Mouse (Mus musculus): ENCODE data around the gene Slc35a1. TPM values are rescaled to one million over a fixed set of nuclear protein-coding genes. Genes with fewer than 3 reads are reported as not detected.

Slc35a1 gene
- polyA plus RNA-seq, 1 experiment from 2014 or later, result 27.0 TPM

GRCm38 (mm10) chr4:34639745-34640364, 47.4 kb downstream of the Slc35a1 start:
- Histone ChIP-seq H3K4me3 (ENCODE audit: low read depth, low read length) (no peak overlapping the region), H3K36me3 (ENCODE audit: control insufficient read depth, insufficient read depth) (peaks cover 21% of the 10 kb centered on the region), H3K27ac (ENCODE audit: low read depth, low read length) (no peak overlapping the region), H3K4me2 (replicated peaks; ENCODE audit: low read depth) (no peak overlapping the region), H3K4me1 (replicated peaks; ENCODE audit: control insufficient read depth, insufficient read depth, low read length) (no peaks in the 10 kb centered on the region), H3K27me3 (replicated peaks; ENCODE audit: control insufficient read depth, insufficient read depth, low read length) (no peaks in the 10 kb centered on the region), H3K9ac (ENCODE audit: low read depth, low read length) (no peak overlapping the region), H3K9me3 (ENCODE audit: control insufficient read depth) (no peaks in the 10 kb centered on the region)
- 84% methylated on average over 5 of the region's 5 CpGs for WGBS
- ATAC-seq, result no peak
- TF ChIP-seq CTCF (IDR thresholded peaks at IDR 0.05; ENCODE audit: low read depth), result no peak

GRCm38 (mm10) chr4:34637851-34638250, 49.4 kb downstream of the Slc35a1 start:
- Histone ChIP-seq H3K36me3 (ENCODE audit: control insufficient read depth, insufficient read depth) (peaks cover 24% of the 10 kb centered on the region), H3K9me3 (ENCODE audit: control insufficient read depth) (no peaks in the 10 kb centered on the region), H3K4me1 (replicated peaks; ENCODE audit: control insufficient read depth, insufficient read depth, low read length) (no peaks in the 10 kb centered on the region), H3K27ac (ENCODE audit: low read depth, low read length) (no peak overlapping the region), H3K27me3 (replicated peaks; ENCODE audit: control insufficient read depth, insufficient read depth, low read length) (no peaks in the 10 kb centered on the region), H3K4me2 (replicated peaks; ENCODE audit: low read depth) (no peak overlapping the region), H3K9ac (ENCODE audit: low read depth, low read length) (no peak overlapping the region), H3K4me3 (ENCODE audit: low read depth, low read length) (no peak overlapping the region)
- no peak for TF ChIP-seq CTCF (IDR thresholded peaks at IDR 0.05; ENCODE audit: low read depth)
- no peak for ATAC-seq
- 81% methylated on average over 4 of the region's 4 CpGs for WGBS

DNA sequence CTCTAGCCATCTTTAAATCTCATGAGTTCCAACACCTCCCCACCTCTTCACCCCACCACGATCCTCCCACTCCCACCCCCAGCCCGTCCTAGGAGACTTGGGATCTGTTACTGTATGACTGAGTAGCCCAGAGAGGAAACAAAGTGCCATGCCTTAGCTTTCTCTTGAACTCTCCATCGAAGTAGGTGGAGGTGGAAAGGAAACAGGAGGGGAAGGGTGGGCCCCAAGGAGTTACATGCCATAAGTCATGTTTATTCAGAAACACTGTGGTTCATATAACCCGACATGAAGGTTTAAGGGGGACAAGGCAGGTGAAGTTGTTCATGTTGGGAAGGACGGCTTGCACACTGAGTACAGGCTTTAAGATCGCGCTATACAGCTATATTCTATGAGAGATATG, 49.9 kb downstream of the Slc35a1 start:
- H3K27ac ChIP-seq (ENCODE audit: low read depth, low read length), result no peak overlapping the region
- no peaks in the 10 kb centered on the region for H3K9me3 ChIP-seq (ENCODE audit: control insufficient read depth)
- H3K9ac ChIP-seq (ENCODE audit: low read depth, low read length), result no peak overlapping the region
- no peak overlapping the region for H3K4me2 ChIP-seq (replicated peaks; ENCODE audit: low read depth)
- no peak for ATAC-seq
- H3K4me1 ChIP-seq (replicated peaks; ENCODE audit: control insufficient read depth, insufficient read depth, low read length), result no peaks in the 10 kb centered on the region
- no peak overlapping the region for H3K4me3 ChIP-seq (ENCODE audit: low read depth, low read length)
- TF ChIP-seq CTCF (IDR thresholded peaks at IDR 0.05; ENCODE audit: low read depth), result no peak
- 91% methylated on average over 7 of the region's 7 CpGs for WGBS
- peaks cover 23% of the 10 kb centered on the region for H3K36me3 ChIP-seq (ENCODE audit: control insufficient read depth, insufficient read depth)
- H3K27me3 ChIP-seq (replicated peaks; ENCODE audit: control insufficient read depth, insufficient read depth, low read length), result no peaks in the 10 kb centered on the region

GRCm38 (mm10) chr4:34636036-34636435, 51.2 kb downstream of the Slc35a1 start:
- no peak for ATAC-seq
- no peak overlapping the region for H3K9ac ChIP-seq (ENCODE audit: low read depth, low read length)
- H3K36me3 ChIP-seq (ENCODE audit: control insufficient read depth, insufficient read depth), result peaks cover 32% of the 10 kb centered on the region
- H3K27ac ChIP-seq (ENCODE audit: low read depth, low read length), result no peak overlapping the region
- H3K9me3 ChIP-seq (ENCODE audit: control insufficient read depth), result no peaks in the 10 kb centered on the region
- no peaks in the 10 kb centered on the region for H3K4me1 ChIP-seq (replicated peaks; ENCODE audit: control insufficient read depth, insufficient read depth, low read length)
- H3K4me2 ChIP-seq (replicated peaks; ENCODE audit: low read depth), result no peak overlapping the region
- TF ChIP-seq CTCF (IDR thresholded peaks at IDR 0.05; ENCODE audit: low read depth), result no peak
- H3K27me3 ChIP-seq (replicated peaks; ENCODE audit: control insufficient read depth, insufficient read depth, low read length), result no peaks in the 10 kb centered on the region
- WGBS, result 77% methylated on average over 5 of the region's 5 CpGs
- H3K4me3 ChIP-seq (ENCODE audit: low read depth, low read length), result no peak overlapping the region

DNA sequence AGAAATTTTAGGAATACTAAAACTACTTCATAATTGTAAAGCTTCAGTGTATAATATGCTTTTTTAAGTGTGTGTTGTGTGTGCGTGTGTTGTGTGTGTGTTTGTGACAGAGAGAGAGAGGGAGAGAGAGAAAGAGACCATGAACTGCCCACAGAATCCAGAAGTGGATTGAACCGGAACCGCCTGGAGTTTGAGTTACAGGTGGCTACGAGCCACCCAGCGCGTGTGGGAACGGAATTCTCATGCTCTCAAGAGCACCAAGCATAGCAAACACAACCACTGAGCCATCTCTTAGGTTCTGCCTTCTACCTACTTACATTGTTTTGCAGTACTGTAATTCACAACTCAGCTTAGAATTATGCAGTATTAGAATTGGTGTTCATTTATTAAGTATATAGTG, 53.1 kb downstream of the Slc35a1 start:
- Histone ChIP-seq H3K4me1 (replicated peaks; ENCODE audit: control insufficient read depth, insufficient read depth, low read length) (no peaks in the 10 kb centered on the region), H3K4me3 (ENCODE audit: low read depth, low read length) (no peak overlapping the region), H3K36me3 (ENCODE audit: control insufficient read depth, insufficient read depth) (peaks cover 24% of the 10 kb centered on the region), H3K9ac (ENCODE audit: low read depth, low read length) (no peak overlapping the region), H3K9me3 (ENCODE audit: control insufficient read depth) (no peaks in the 10 kb centered on the region), H3K27me3 (replicated peaks; ENCODE audit: control insufficient read depth, insufficient read depth, low read length) (no peaks in the 10 kb centered on the region), H3K4me2 (replicated peaks; ENCODE audit: low read depth) (no peak overlapping the region), H3K27ac (ENCODE audit: low read depth, low read length) (no peak overlapping the region)
- TF ChIP-seq CTCF (IDR thresholded peaks at IDR 0.05; ENCODE audit: low read depth), result no peak
- ATAC-seq, result no peak
- WGBS, result 95% methylated on average over 7 of the region's 7 CpGs

- Histone ChIP-seq H3K4me2 (replicated peaks; ENCODE audit: low read depth) (no peak overlapping the region), H3K27me3 (replicated peaks; ENCODE audit: control insufficient read depth, insufficient read depth, low read length) (no peaks in the 10 kb centered on the region), H3K4me3 (ENCODE audit: low read depth, low read length) (no peak overlapping the region), H3K36me3 (ENCODE audit: control insufficient read depth, insufficient read depth) (peaks cover 35% of the 10 kb centered on the region), H3K9ac (ENCODE audit: low read depth, low read length) (no peak overlapping the region), H3K9me3 (ENCODE audit: control insufficient read depth) (no peaks in the 10 kb centered on the region), H3K27ac (ENCODE audit: low read depth, low read length) (no peak overlapping the region), H3K4me1 (replicated peaks; ENCODE audit: control insufficient read depth, insufficient read depth, low read length) (no peaks in the 10 kb centered on the region)
- TF ChIP-seq CTCF (IDR thresholded peaks at IDR 0.05; ENCODE audit: low read depth), result no peak
- ATAC-seq, result no peak
- 86% methylated on average over 1 of the region's 1 CpGs for WGBS
Observed at GRCm38 (mm10) chr4:34629956-34630355, 57.3 kb downstream of the Slc35a1 start.

GRCm38 (mm10) chr4:34626401-34626800, 60.8 kb downstream of the Slc35a1 start:
- ATAC-seq, result no peak
- no peak overlapping the region for H3K4me2 ChIP-seq (replicated peaks; ENCODE audit: low read depth)
- WGBS, result 81% methylated on average over 6 of the region's 6 CpGs
- H3K27me3 ChIP-seq (replicated peaks; ENCODE audit: control insufficient read depth, insufficient read depth, low read length), result no peaks in the 10 kb centered on the region
- H3K4me3 ChIP-seq (ENCODE audit: low read depth, low read length), result no peak overlapping the region
- H3K4me1 ChIP-seq (replicated peaks; ENCODE audit: control insufficient read depth, insufficient read depth, low read length), result no peaks in the 10 kb centered on the region
- no peak overlapping the region for H3K9ac ChIP-seq (ENCODE audit: low read depth, low read length)
- H3K36me3 ChIP-seq (ENCODE audit: control insufficient read depth, insufficient read depth), result peaks cover 37% of the 10 kb centered on the region
- H3K27ac ChIP-seq (ENCODE audit: low read depth, low read length), result no peak overlapping the region
- TF ChIP-seq CTCF (IDR thresholded peaks at IDR 0.05; ENCODE audit: low read depth), result no peak
- no peaks in the 10 kb centered on the region for H3K9me3 ChIP-seq (ENCODE audit: control insufficient read depth)
